Mouse (Mus musculus): ENCODE data around the gene Il31ra. TPM values are rescaled to one million over a fixed set of nuclear protein-coding genes. Genes with fewer than 3 reads are reported as not detected.

Il31ra gene
- polyA plus RNA-seq, 1 experiment from 2014 or later: 0.25 TPM

- Histone ChIP-seq H3K4me3 (no peak overlapping the region), H3K36me3 (peaks cover 62% of the 10 kb centered on the region), H3K9me3 (no peaks in the 10 kb centered on the region), H3K4me2 (no peak overlapping the region), H3K27me3 (no peaks in the 10 kb centered on the region), H3K27ac (no peak overlapping the region), H3K9ac (no peak overlapping the region), H3K4me1 (no peaks in the 10 kb centered on the region)
- WGBS: 88% methylated on average over 15 of the region's 15 CpGs
- no peak for ATAC-seq (ENCODE audit: insufficient number of reproducible peaks, insufficient read depth, low FRiP score, low TSS enrichment, low read depth)
Measured at GRCm38 (mm10) chr13:112479926-112480325, 114.2 kb downstream of the Il31ra start.

GRCm38 (mm10) chr13:112479032-112479431 is 115.1 kb downstream of the Il31ra start:
- Histone ChIP-seq H3K4me3 (no peak overlapping the region), H3K4me2 (no peak overlapping the region), H3K9ac (no peak overlapping the region), H3K36me3 (peaks cover 55% of the 10 kb centered on the region), H3K27me3 (no peaks in the 10 kb centered on the region), H3K9me3 (no peaks in the 10 kb centered on the region), H3K27ac (no peak overlapping the region), H3K4me1 (no peaks in the 10 kb centered on the region)
- no peak for ATAC-seq (ENCODE audit: insufficient number of reproducible peaks, insufficient read depth, low FRiP score, low TSS enrichment, low read depth)
- 85% methylated on average over 7 of the region's 7 CpGs for WGBS

- Histone ChIP-seq H3K9ac (no peak overlapping the region), H3K27ac (no peak overlapping the region), H3K4me2 (no peak overlapping the region), H3K9me3 (no peaks in the 10 kb centered on the region), H3K27me3 (no peaks in the 10 kb centered on the region), H3K4me3 (no peak overlapping the region), H3K36me3 (peaks cover 19% of the 10 kb centered on the region), H3K4me1 (peaks cover 5% of the 10 kb centered on the region)
- 74% methylated on average over 21 of the region's 21 CpGs for WGBS
- no peak for ATAC-seq (ENCODE audit: insufficient number of reproducible peaks, insufficient read depth, low FRiP score, low TSS enrichment, low read depth)
Measured at GRCm38 (mm10) chr13:112473757-112474755, 120.1 kb downstream of the Il31ra start.

- peaks cover 17% of the 10 kb centered on the region for H3K36me3 ChIP-seq
- no peak overlapping the region for H3K4me3 ChIP-seq
- H3K27me3 ChIP-seq: no peaks in the 10 kb centered on the region
- no peak overlapping the region for H3K4me2 ChIP-seq
- H3K4me1 ChIP-seq: peaks cover 5% of the 10 kb centered on the region
- H3K9me3 ChIP-seq: no peaks in the 10 kb centered on the region
- 87% methylated on average over 19 of the region's 19 CpGs for WGBS
- H3K9ac ChIP-seq: no peak overlapping the region
- no peak for ATAC-seq (ENCODE audit: insufficient number of reproducible peaks, insufficient read depth, low FRiP score, low TSS enrichment, low read depth)
- no peak overlapping the region for H3K27ac ChIP-seq
Measured at GRCm38 (mm10) chr13:112472401-112473023, 121.6 kb downstream of the Il31ra start.

- Histone ChIP-seq H3K27ac (no peak overlapping the region), H3K9me3 (no peaks in the 10 kb centered on the region), H3K9ac (no peak overlapping the region), H3K36me3 (peaks cover 11% of the 10 kb centered on the region), H3K4me3 (no peak overlapping the region), H3K4me1 (peaks cover 12% of the 10 kb centered on the region), H3K27me3 (no peaks in the 10 kb centered on the region), H3K4me2 (no peak overlapping the region)
- WGBS: 83% methylated on average over 9 of the region's 9 CpGs
- no peak for ATAC-seq (ENCODE audit: insufficient number of reproducible peaks, insufficient read depth, low FRiP score, low TSS enrichment, low read depth)
Measured at GRCm38 (mm10) chr13:112471201-112471600, 123.0 kb downstream of the Il31ra start.

Other genes starting within 250 kb of the Il31ra start
- 28.1 and 36.9 TPM in 2 replicates for gene Il6st, start 130.3 kb downstream of the Il31ra start, polyA plus RNA-seq (2015; fragmentation: Nextera tagmentation; extraction: Ambion mirVana)
- gene Ddx4, start 58.1 kb upstream of the Il31ra start, polyA plus RNA-seq (2015; fragmentation: Nextera tagmentation; extraction: Ambion mirVana): 0.41 and 0.85 TPM in 2 replicates
- 17.7 and 20.9 TPM in 2 replicates for gene Slc38a9, start 66.4 kb upstream of the Il31ra start, polyA plus RNA-seq (2015; fragmentation: Nextera tagmentation; extraction: Ambion mirVana)
- gene Plpp1, start 206.4 kb upstream of the Il31ra start, polyA plus RNA-seq (2015; fragmentation: Nextera tagmentation; extraction: Ambion mirVana): 46.9 and 51.8 TPM in 2 replicates

Data from embryonic facial prominence, embryonic 13.5 days (tissue).